Mouse (Mus musculus) neural tube, embryonic 11.5 days (tissue): ENCODE data around the gene Foxn3. TPM values are rescaled to one million over a fixed set of nuclear protein-coding genes. Genes with fewer than 3 reads are reported as not detected.
A peak's percentile ranks its signal among the peaks of the same experiment; 100 is the strongest.

ENCODE experiments used
- ATAC-seq: fragments of 200-750 bp; cut with Nextera tagmentation; 2 replicates; pipeline ENCODE4 v1.8.0; 2017; ENCODE audit warnings: moderate number of reproducible peaks, mild to moderate bottlenecking, moderate TSS enrichment, moderate library complexity; ENCODE audit not compliant: insufficient read depth, low FRiP score, low TSS enrichment
- DNase-seq: peaks from one replicate; pipeline ENCODE4 v3.0.0-alpha.2; 2015; ENCODE audit warnings: low spot score
- H3K27ac ChIP-seq: fragments of 300-500 bp; sonication (generic); 2 replicates; pipeline ENCODE4 v1.5.1; 2014; ENCODE audit warnings: low read depth, mild to moderate bottlenecking, low read length
- H3K27me3 ChIP-seq: fragments of 300-500 bp; sonication (generic); 2 replicates; pipeline ENCODE4 v1.6.1; 2014; ENCODE audit warnings: mild to moderate bottlenecking, low read length, mixed read lengths; ENCODE audit not compliant: control insufficient read depth, insufficient read depth
- H3K36me3 ChIP-seq: fragments of 300-500 bp; sonication (generic); 2 replicates; pipeline ENCODE4 v1.6.1; 2014; ENCODE audit warnings: mild to moderate bottlenecking, low read length, moderate library complexity, mixed read lengths; ENCODE audit not compliant: control insufficient read depth, insufficient read depth
- H3K4me1 ChIP-seq: fragments of 300-500 bp; sonication (generic); 2 replicates; pipeline ENCODE4 v1.6.1; 2014; ENCODE audit warnings: low read length, mixed read lengths; ENCODE audit not compliant: control insufficient read depth, insufficient read depth
- H3K4me2 ChIP-seq: fragments of 300-500 bp; sonication (generic); 2 replicates; pipeline ENCODE4 v1.6.1; 2014; ENCODE audit warnings: low read depth, mild to moderate bottlenecking, moderate library complexity
- H3K4me3 ChIP-seq: fragments of 300-500 bp; sonication (generic); 2 replicates; pipeline ENCODE4 v1.5.1; 2014; ENCODE audit warnings: low read depth, low read length
- H3K9ac ChIP-seq: fragments of 300-500 bp; sonication (generic); 2 replicates; pipeline ENCODE4 v1.6.1; 2014; ENCODE audit warnings: mild to moderate bottlenecking, low read length
- H3K9me3 ChIP-seq: fragments of 300-500 bp; sonication (generic); 2 replicates; pipeline ENCODE4 v1.6.1; 2016; ENCODE audit warnings: low read length; ENCODE audit not compliant: control insufficient read depth
- WGBS: fragments of 180-500 bp; shearing (Covaris S2); extraction: QIAGEN DNeasy Blood & Tissue Kit; methylation state at CpG from one replicate; pipeline ENCODE4 v1.1.7; 2014; 5-methylcytosine and 5-hydroxymethylcytosine counted together
- polyA plus RNA-seq: library from polyadenylated mRNA; unstranded; fragments of >200 nt; fragmentation: Nextera tagmentation; extraction: Ambion mirVana; gene quantifications from 2 replicates; pipeline ENCODE4 v1.2.1, GENCODE M21; 2014

Gene Foxn3
- polyA plus RNA-seq, 1 experiment from 2014 or later: 85.8 TPM

- 77% methylated on average over 5 of the region's 5 CpGs for WGBS
- H3K27ac ChIP-seq: no peak overlapping the region
- no peak for DNase-seq
- H3K36me3 ChIP-seq: no peaks in the 10 kb centered on the region
- ATAC-seq: no peak
- no peak overlapping the region for H3K4me3 ChIP-seq
- no peaks in the 10 kb centered on the region for H3K9me3 ChIP-seq
- peaks cover 4% of the 10 kb centered on the region for H3K4me1 ChIP-seq
- no peak overlapping the region for H3K4me2 ChIP-seq
- no peak overlapping the region for H3K9ac ChIP-seq
- H3K27me3 ChIP-seq: no peaks in the 10 kb centered on the region
Observed at GRCm38 (mm10) chr12:99240185-99240726, 323.1 kb downstream of the Foxn3 start.

GRCm38 (mm10) chr12:99239735-99240134 lies 323.6 kb downstream of the Foxn3 start:
- Histone ChIP-seq H3K27ac (no peak overlapping the region), H3K4me2 (no peak overlapping the region), H3K4me3 (no peak overlapping the region), H3K9ac (no peak overlapping the region), H3K36me3 (no peaks in the 10 kb centered on the region), H3K4me1 (peaks cover 4% of the 10 kb centered on the region), H3K9me3 (no peaks in the 10 kb centered on the region), H3K27me3 (no peaks in the 10 kb centered on the region)
- DNase-seq (no peak), ATAC-seq (no peak)
- 81% methylated on average over 11 of the region's 11 CpGs for WGBS

DNA sequence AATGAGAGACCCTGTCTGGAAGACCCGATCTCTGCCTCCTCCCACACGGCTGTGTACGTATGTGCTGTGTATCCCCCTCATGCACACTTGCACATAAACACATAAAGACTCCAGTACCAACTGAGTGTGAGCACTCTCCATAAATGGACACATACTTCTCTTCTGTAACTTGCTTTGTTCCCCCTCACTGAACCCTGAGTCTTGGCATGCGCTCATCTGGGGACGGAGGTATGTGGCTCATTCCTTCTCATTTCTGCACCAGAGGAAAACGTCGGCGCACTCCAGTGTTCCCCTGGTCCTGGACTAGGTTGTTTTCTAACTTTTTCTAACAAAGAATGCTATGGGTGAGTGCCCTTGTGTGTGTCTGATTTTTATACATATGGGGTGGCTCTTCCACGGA lies 325.9 kb downstream of the Foxn3 start:
- Histone ChIP-seq H3K4me2 (no peak overlapping the region), H3K27me3 (no peaks in the 10 kb centered on the region), H3K9me3 (no peaks in the 10 kb centered on the region), H3K4me3 (no peak overlapping the region), H3K4me1 (peaks cover 4% of the 10 kb centered on the region), H3K9ac (no peak overlapping the region), H3K27ac (no peak overlapping the region), H3K36me3 (no peaks in the 10 kb centered on the region)
- ATAC-seq (no peak), DNase-seq (no peak)
- WGBS: 96% methylated on average over 9 of the region's 9 CpGs

- peaks cover 17% of the 10 kb centered on the region for H3K4me1 ChIP-seq
Observed at GRCm38 (mm10) chr12:99234346-99234745, 329.0 kb downstream of the Foxn3 start.

DNA sequence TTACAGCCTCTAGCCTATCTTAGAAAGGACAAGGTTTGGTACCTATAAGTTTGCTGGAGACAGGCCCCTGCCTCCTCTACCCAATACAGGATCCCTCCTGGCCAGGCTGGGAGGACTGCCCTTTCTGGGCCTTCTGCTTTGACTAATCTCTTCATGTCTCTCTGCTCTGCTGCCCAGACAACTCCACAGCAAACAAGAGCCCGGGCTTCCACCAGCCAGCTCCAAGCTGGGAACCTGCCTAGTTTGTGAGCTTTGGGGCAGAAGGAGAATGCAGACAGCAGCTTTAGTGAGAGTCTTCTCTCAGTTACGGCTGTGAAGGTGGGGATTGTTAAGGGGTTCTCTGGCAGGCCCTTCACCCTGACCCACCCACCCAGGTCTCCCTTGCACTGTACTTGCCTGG lies 330.0 kb downstream of the Foxn3 start:
- WGBS: 85% methylated on average over 2 of the region's 2 CpGs
- Histone ChIP-seq H3K27ac (no peak overlapping the region), H3K9ac (no peak overlapping the region), H3K36me3 (no peaks in the 10 kb centered on the region), H3K4me1 (peaks cover 25% of the 10 kb centered on the region), H3K9me3 (no peaks in the 10 kb centered on the region), H3K4me3 (no peak overlapping the region), H3K27me3 (no peaks in the 10 kb centered on the region), H3K4me2 (no peak overlapping the region)
- no peak for DNase-seq
- ATAC-seq: no peak

More at GRCm38 (mm10) chr12:99234346-99234745, 329.0 kb downstream of the Foxn3 start:
- Histone ChIP-seq H3K4me2 (no peak overlapping the region), H3K27ac (no peak overlapping the region), H3K9ac (no peak overlapping the region), H3K9me3 (no peaks in the 10 kb centered on the region), H3K27me3 (no peaks in the 10 kb centered on the region), H3K36me3 (no peaks in the 10 kb centered on the region), H3K4me3 (no peak overlapping the region)
- ATAC-seq (no peak), DNase-seq (no peak)
- 80% methylated on average over 6 of the region's 6 CpGs for WGBS

- Histone ChIP-seq H3K4me3 (no peak overlapping the region), H3K27me3 (no peaks in the 10 kb centered on the region), H3K9ac (no peak overlapping the region), H3K4me2 (no peak overlapping the region), H3K4me1 (peaks cover 31% of the 10 kb centered on the region), H3K27ac (no peak overlapping the region), H3K9me3 (no peaks in the 10 kb centered on the region), H3K36me3 (no peaks in the 10 kb centered on the region)
- WGBS: 73% methylated on average over 9 of the region's 9 CpGs
- ATAC-seq (no peak), DNase-seq (no peak)
Observed at GRCm38 (mm10) chr12:99232478-99232877, 330.9 kb downstream of the Foxn3 start.

GRCm38 (mm10) chr12:99231321-99231720 lies 332.1 kb downstream of the Foxn3 start:
- peaks cover 35% of the 10 kb centered on the region for H3K4me1 ChIP-seq
- H3K27ac ChIP-seq: no peak overlapping the region
- DNase-seq: no peak
- no peaks in the 10 kb centered on the region for H3K36me3 ChIP-seq
- WGBS: 86% methylated on average over 6 of the region's 6 CpGs
- no peak overlapping the region for H3K9ac ChIP-seq
- no peak for ATAC-seq
- no peaks in the 10 kb centered on the region for H3K27me3 ChIP-seq
- H3K9me3 ChIP-seq: no peaks in the 10 kb centered on the region
- H3K4me2 ChIP-seq: no peak overlapping the region
- no peak overlapping the region for H3K4me3 ChIP-seq

- ATAC-seq: peak; percentile 29; the same call in 1 of the 2 replicates
- no peak for DNase-seq
Observed at GRCm38 (mm10) chr12:99230783-99231048, 332.7 kb downstream of the Foxn3 start.

GRCm38 (mm10) chr12:99229973-99230782 lies 333.2 kb downstream of the Foxn3 start:
- Histone ChIP-seq H3K27me3 (no peaks in the 10 kb centered on the region), H3K4me3 (no peak overlapping the region), H3K9ac (no peak overlapping the region), H3K4me1 (peaks cover 31% of the 10 kb centered on the region), H3K9me3 (no peaks in the 10 kb centered on the region), H3K36me3 (no peaks in the 10 kb centered on the region), H3K27ac (peak overlapping the region; percentile 49), H3K4me2 (peak overlapping the region; percentile 21; the same call in 1 of the 2 replicates)
- ATAC-seq: peak; percentile 88
- DNase-seq: peak; percentile 60
- 26% methylated on average over 17 of the region's 17 CpGs for WGBS

More at GRCm38 (mm10) chr12:99230783-99231048, 332.7 kb downstream of the Foxn3 start:
- peaks cover 31% of the 10 kb centered on the region for H3K4me1 ChIP-seq
- no peaks in the 10 kb centered on the region for H3K9me3 ChIP-seq
- no peaks in the 10 kb centered on the region for H3K27me3 ChIP-seq
- H3K4me3 ChIP-seq: no peak overlapping the region
- H3K4me2 ChIP-seq: peak overlapping the region; percentile 21; the same call in 1 of the 2 replicates
- 28% methylated on average over 5 of the region's 5 CpGs for WGBS
- H3K27ac ChIP-seq: peak overlapping the region; percentile 49
- no peaks in the 10 kb centered on the region for H3K36me3 ChIP-seq
- H3K9ac ChIP-seq: no peak overlapping the region
